Mouse (Mus musculus): ENCODE measurements around the gene Myh7. TPM values are rescaled to one million over a fixed set of nuclear protein-coding genes. Genes with fewer than 3 reads are reported as not detected.

The Myh7 gene
- total and polyA plus RNA-seq, 3 experiments: 0.08 TPM; not detected in 2

GRCm38 (mm10) chr14:54954474-54954873, 40.0 kb downstream of the Myh7 start:
- Histone ChIP-seq H3K9me3 (replicated peaks; ENCODE audit: low read length) (no peaks in the 10 kb centered on the region), H3K27me3 (replicated peaks) (peaks cover 50% of the 10 kb centered on the region), H3K4me1 (ENCODE audit: control insufficient read depth in 1 of 2, insufficient read depth in 2 of 2) (peaks cover 0 to 5% of the 10 kb centered on the region in 2 experiments; a peak in 2 of 4 replicates), H3K79me2 (replicated peaks; ENCODE audit: control insufficient read depth, extremely low read depth, insufficient read depth, poor library complexity, severe bottlenecking) (no peaks in the 10 kb centered on the region), H3K27ac (ENCODE audit: insufficient read depth, low read depth) (no peak overlapping the region), H3K4me2 (ENCODE audit: insufficient read depth, low read depth, poor library complexity, severe bottlenecking) (no peak overlapping the region), H3K9ac (ENCODE audit: insufficient read depth, low read depth) (no peak overlapping the region), H3K36me3 (replicated peaks in 1 of 2; ENCODE audit: control insufficient read depth in 1 of 2, insufficient read depth in 1 of 2, low read length in 1 of 2) (no peaks in the 10 kb centered on the region), H3K4me3 (replicated peaks in 1 of 3; ENCODE audit: low read depth in 2 of 3, low read length in 2 of 3, poor library complexity in 1 of 3) (no peak overlapping the region)
- TF ChIP-seq MYC (IDR thresholded peaks at IDR 0.05; ENCODE audit: low read depth, low read length) (no peak), ZMIZ1 (IDR thresholded peaks at IDR 0.05; ENCODE audit: low read depth, low read length) (no peak), TBP (conservative IDR thresholded peaks at IDR 0.05; ENCODE audit: low read depth, low read length) (no peak), SIN3A (IDR thresholded peaks at IDR 0.05; ENCODE audit: low read length) (no peak), USF1 (IDR thresholded peaks at IDR 0.05; ENCODE audit: low read depth, low read length) (no peak), HCFC1 (IDR thresholded peaks at IDR 0.05; ENCODE audit: low read depth, low read length) (no peak), MEF2A (IDR thresholded peaks at IDR 0.05; ENCODE audit: borderline replicate concordance, low read depth, low read length) (no peak), BHLHE40 (IDR thresholded peaks at IDR 0.05; ENCODE audit: low read depth, low read length) (no peak), MAZ (IDR thresholded peaks at IDR 0.05; ENCODE audit: low read depth, low read length) (no peak), GABPA (IDR thresholded peaks at IDR 0.05; ENCODE audit: insufficient replicate concordance, low read depth, low read length) (no peak)
- in situ Hi-C loops (cut with MboI; ENCODE audit: low pct_ligation_motif_present, low pct_unique_long_range_greater_than_20kb, low sequenced_read_pairs): no loop called here
- DNase-seq (ENCODE audit: extremely low read depth): no peak
- dilution Hi-C loops (cut with MboI; ENCODE audit: extremely low pct_ligation_motif_present, extremely low pct_unique_long_range_greater_than_20kb, low sequenced_read_pairs): no loop called here

DNA sequence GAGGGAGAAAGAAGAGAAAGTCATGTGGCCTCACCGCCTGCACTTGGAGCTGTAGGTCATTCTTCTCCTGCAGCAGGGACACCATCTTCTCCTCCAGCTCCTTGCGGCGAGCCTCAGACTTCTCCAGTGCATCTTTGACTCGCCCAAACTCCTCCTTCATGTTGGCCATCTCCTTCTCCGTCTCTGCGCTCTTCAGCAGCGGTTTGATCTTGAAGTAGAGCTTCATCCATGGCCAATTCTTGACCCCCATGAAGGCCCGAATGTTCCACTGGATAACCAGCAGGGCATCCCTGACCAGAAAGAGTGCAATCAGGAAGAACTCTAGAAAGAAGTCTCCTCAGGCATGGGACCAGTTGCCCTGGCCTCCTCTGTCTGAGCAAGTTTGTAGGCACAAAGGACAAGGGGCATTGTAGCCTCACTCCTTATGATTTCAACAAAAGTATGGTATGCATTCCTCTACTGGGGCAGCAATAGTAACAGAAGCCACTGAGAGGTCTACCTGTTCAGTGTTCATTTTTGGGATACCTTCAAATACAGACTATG, 40.7 kb downstream of the Myh7 start:
- H3K79me2 ChIP-seq (replicated peaks; ENCODE audit: control insufficient read depth, extremely low read depth, insufficient read depth, poor library complexity, severe bottlenecking): no peaks in the 10 kb centered on the region
- H3K9me3 ChIP-seq (replicated peaks; ENCODE audit: low read length): no peaks in the 10 kb centered on the region
- no peak overlapping the region for H3K9ac ChIP-seq (ENCODE audit: insufficient read depth, low read depth)
- in situ Hi-C loops (cut with MboI; ENCODE audit: low pct_ligation_motif_present, low pct_unique_long_range_greater_than_20kb, low sequenced_read_pairs) (no loop called here), dilution Hi-C loops (cut with MboI; ENCODE audit: extremely low pct_ligation_motif_present, extremely low pct_unique_long_range_greater_than_20kb, low sequenced_read_pairs) (no loop called here)
- peaks cover 51% of the 10 kb centered on the region for H3K27me3 ChIP-seq (replicated peaks)
- no peak overlapping the region for H3K4me3 ChIP-seq (replicated peaks in 1 of 3; ENCODE audit: low read depth in 2 of 3, low read length in 2 of 3, poor library complexity in 1 of 3)
- H3K36me3 ChIP-seq (replicated peaks in 1 of 2; ENCODE audit: control insufficient read depth in 1 of 2, insufficient read depth in 1 of 2, low read length in 1 of 2): no peaks in the 10 kb centered on the region
- H3K27ac ChIP-seq (ENCODE audit: insufficient read depth, low read depth): no peak overlapping the region
- no peak for TF ChIP-seq MYC (IDR thresholded peaks at IDR 0.05; ENCODE audit: low read depth, low read length)
- TF ChIP-seq JUND (conservative IDR thresholded peaks at IDR 0.05; ENCODE audit: low read depth, low read length): no peak
- no peak for TF ChIP-seq ZC3H11A (IDR thresholded peaks at IDR 0.05; ENCODE audit: low read depth, low read length)
- TF ChIP-seq CHD1 (IDR thresholded peaks at IDR 0.05; ENCODE audit: low read depth, low read length): no peak
- TF ChIP-seq USF1 (IDR thresholded peaks at IDR 0.05; ENCODE audit: low read depth, low read length): no peak
- DNase-seq (ENCODE audit: extremely low read depth): no peak
- no peak overlapping the region for H3K4me2 ChIP-seq (ENCODE audit: insufficient read depth, low read depth, poor library complexity, severe bottlenecking)
- no peaks in the 10 kb centered on the region for H3K4me1 ChIP-seq (ENCODE audit: control insufficient read depth in 1 of 2, insufficient read depth in 2 of 2)

DNA sequence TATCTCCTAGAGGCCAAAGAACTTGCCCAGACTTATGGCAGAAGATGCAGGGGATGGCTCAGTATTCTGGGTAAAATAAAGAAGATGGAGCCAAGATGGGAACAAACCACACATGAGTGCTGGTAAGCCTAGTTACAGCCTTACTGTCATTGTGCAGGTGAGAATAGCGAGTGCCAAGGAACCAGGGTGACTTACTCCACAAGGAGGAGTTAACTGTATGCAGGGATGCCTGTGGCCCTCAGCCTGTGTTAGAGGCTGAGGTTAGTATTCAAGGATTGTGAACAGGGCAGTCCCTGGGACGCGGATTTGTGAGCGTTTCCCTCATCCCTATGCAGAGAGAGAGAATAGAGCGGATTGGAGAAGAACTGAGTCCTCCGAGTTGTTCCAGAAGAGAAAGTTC, 42.8 kb downstream of the Myh7 start:
- Histone ChIP-seq H3K9me3 (replicated peaks; ENCODE audit: low read length) (no peaks in the 10 kb centered on the region), H3K27ac (ENCODE audit: insufficient read depth, low read depth) (no peak overlapping the region), H3K9ac (ENCODE audit: insufficient read depth, low read depth) (no peak overlapping the region), H3K4me2 (ENCODE audit: insufficient read depth, low read depth, poor library complexity, severe bottlenecking) (no peak overlapping the region), H3K4me1 (ENCODE audit: control insufficient read depth in 1 of 2, insufficient read depth in 2 of 2) (peaks cover 0 to 2% of the 10 kb centered on the region in 2 experiments; a peak in 2 of 4 replicates), H3K36me3 (replicated peaks in 1 of 2; ENCODE audit: control insufficient read depth in 1 of 2, insufficient read depth in 1 of 2, low read length in 1 of 2) (no peaks in the 10 kb centered on the region), H3K79me2 (replicated peaks; ENCODE audit: control insufficient read depth, extremely low read depth, insufficient read depth, poor library complexity, severe bottlenecking) (no peaks in the 10 kb centered on the region), H3K4me3 (replicated peaks in 1 of 3; ENCODE audit: low read depth in 2 of 3, low read length in 2 of 3, poor library complexity in 1 of 3) (no peak overlapping the region), H3K27me3 (replicated peaks) (peaks cover 58% of the 10 kb centered on the region)
- in situ Hi-C loops (cut with MboI; ENCODE audit: low pct_ligation_motif_present, low pct_unique_long_range_greater_than_20kb, low sequenced_read_pairs) (no loop called here), dilution Hi-C loops (cut with MboI; ENCODE audit: extremely low pct_ligation_motif_present, extremely low pct_unique_long_range_greater_than_20kb, low sequenced_read_pairs) (no loop called here)
- DNase-seq (ENCODE audit: extremely low read depth): no peak
- TF ChIP-seq ZKSCAN1 (IDR thresholded peaks at IDR 0.05; ENCODE audit: borderline replicate concordance, low read depth, low read length) (no peak), E2F4 (IDR thresholded peaks at IDR 0.05; ENCODE audit: insufficient replicate concordance, low read depth, low read length) (no peak), EP300 (IDR thresholded peaks at IDR 0.05; ENCODE audit: low read length) (no peak), MEF2A (IDR thresholded peaks at IDR 0.05; ENCODE audit: borderline replicate concordance, low read depth, low read length) (no peak), MXI1 (IDR thresholded peaks at IDR 0.05; ENCODE audit: low read depth, low read length) (no peak), SMC3 (IDR thresholded peaks at IDR 0.05; ENCODE audit: low read depth, low read length) (no peak), JUND (conservative IDR thresholded peaks at IDR 0.05; ENCODE audit: low read depth, low read length) (no peak), USF1 (IDR thresholded peaks at IDR 0.05; ENCODE audit: low read depth, low read length) (no peak), BHLHE40 (IDR thresholded peaks at IDR 0.05; ENCODE audit: low read depth, low read length) (no peak), POLR2AphosphoS2 (IDR thresholded peaks at IDR 0.05; ENCODE audit: low read depth, low read length) (no peak)

All from CH12.LX (cell line).